Mouse (Mus musculus) liver, embryonic 16.5 days (tissue): ENCODE results near the gene Olfr1513. TPM values are rescaled to one million over a fixed set of nuclear protein-coding genes. Genes with fewer than 3 reads are reported as not detected.
"Not testable (repeated sequence)": the region's sequence is repeated elsewhere in the genome, so short reads cannot be mapped to it uniquely, and the experiment has no call there.

ENCODE experiments used
- ATAC-seq: fragments of 200-750 bp; cut with Nextera tagmentation; 2 replicates; pipeline ENCODE4 v1.8.0; 2017; ENCODE audit warnings: low read depth, mild to moderate bottlenecking, moderate number of reproducible peaks, moderate library complexity
- H3K27ac ChIP-seq: fragments of 300-500 bp; sonication (generic); 2 replicates; pipeline ENCODE4 v1.5.1; 2014; ENCODE audit warnings: mild to moderate bottlenecking, low read length
- H3K27me3 ChIP-seq: fragments of 300-500 bp; sonication (generic); 2 replicates; pipeline ENCODE4 v1.6.1; 2014; ENCODE audit warnings: low read depth, low read length, mixed read lengths; ENCODE audit not compliant: control insufficient read depth, insufficient read depth
- H3K36me3 ChIP-seq: fragments of 300-500 bp; sonication (generic); 2 replicates; pipeline ENCODE4 v1.6.1; 2014; ENCODE audit warnings: mild to moderate bottlenecking; ENCODE audit not compliant: control insufficient read depth, insufficient read depth
- H3K4me1 ChIP-seq: fragments of 300-500 bp; sonication (generic); 2 replicates; pipeline ENCODE4 v1.6.1; 2014; ENCODE audit warnings: low read depth, low read length, mixed read lengths; ENCODE audit not compliant: control insufficient read depth
- H3K4me2 ChIP-seq: fragments of 300-500 bp; sonication (generic); 2 replicates; pipeline ENCODE4 v1.6.1; 2014; ENCODE audit warnings: low read depth, low read length, mixed read lengths
- H3K4me3 ChIP-seq: fragments of 300-500 bp; sonication (generic); 2 replicates; pipeline ENCODE4 v1.5.1; 2014; ENCODE audit warnings: low read depth, mild to moderate bottlenecking, low read length
- H3K9ac ChIP-seq: fragments of 300-500 bp; sonication (generic); 2 replicates; pipeline ENCODE4 v1.6.1; 2014; ENCODE audit warnings: low read depth, low read length
- H3K9me3 ChIP-seq: fragments of 300-500 bp; sonication (generic); replicated peaks from 2 replicates; pipeline ENCODE4 v1.6.1; 2016; ENCODE audit warnings: low read length; ENCODE audit not compliant: control insufficient read depth
- WGBS: fragments of 180-500 bp; shearing (Covaris S2); extraction: QIAGEN DNeasy Blood & Tissue Kit; methylation state at CpG from one replicate; pipeline ENCODE4 v1.1.7; 2014; ENCODE audit not compliant: insufficient replicate concordance; 5-methylcytosine and 5-hydroxymethylcytosine counted together
- polyA plus RNA-seq: library from polyadenylated mRNA; unstranded; fragments of >200 nt; fragmentation: Nextera tagmentation; extraction: Ambion mirVana; gene quantifications from 2 replicates; pipeline ENCODE4 v1.2.1, GENCODE M21; 2015

The Olfr1513 gene
- polyA plus RNA-seq, result not detected in 2 replicates

- 41% methylated on average over 4 of the region's 4 CpGs for WGBS
- no peak within 1 kb of the TSS for H3K9ac ChIP-seq
- no peaks in the 10 kb centered on the region for H3K9me3 ChIP-seq
- no peak for ATAC-seq
- no peaks in the 10 kb centered on the region for H3K27me3 ChIP-seq
- no peak within 1 kb of the TSS for H3K4me2 ChIP-seq
- no peak within 1 kb of the TSS for H3K27ac ChIP-seq
- H3K36me3 ChIP-seq, result no peaks in the 10 kb centered on the region
- H3K4me3 ChIP-seq, result no peak within 1 kb of the TSS
- no peaks in the 10 kb centered on the region for H3K4me1 ChIP-seq
Observed at GRCm38 (mm10) chr14:52356308-52356707, at the start of gene Olfr1513. Gene Olfr1513, minus strand, starts transcription at chr14:52356408.

GRCm38 (mm10) chr14:52397279-52397678 is 41.1 kb upstream of the Olfr1513 start, which contains the start of gene Olfr1511:
Gene Olfr1511, minus strand, starts transcription at chr14:52397379.
- Histone ChIP-seq H3K27me3 (no peaks in the 10 kb centered on the region), H3K9me3 (no peaks in the 10 kb centered on the region), H3K4me2 (no peak within 1 kb of the TSS), H3K4me1 (no peaks in the 10 kb centered on the region), H3K27ac (no peak within 1 kb of the TSS), H3K36me3 (no peaks in the 10 kb centered on the region), H3K9ac (no peak within 1 kb of the TSS), H3K4me3 (no peak within 1 kb of the TSS)
- no peak for ATAC-seq
- 48% methylated on average over 4 of the region's 4 CpGs for WGBS

GRCm38 (mm10) chr14:52390084-52390848 is 34.1 kb upstream of the Olfr1513 start:
- not testable (repeated sequence) for H3K9me3 ChIP-seq, H3K36me3 ChIP-seq, H3K27me3 ChIP-seq, ATAC-seq, H3K9ac ChIP-seq, H3K27ac ChIP-seq, H3K4me3 ChIP-seq, H3K4me1 ChIP-seq, H3K4me2 ChIP-seq
- WGBS, result 54% methylated on average over 8 of the region's 9 CpGs

- Histone ChIP-seq H3K27ac (no peak within 1 kb of the TSS), H3K4me1 (no peaks in the 10 kb centered on the region), H3K4me3 (no peak within 1 kb of the TSS), H3K9ac (no peak within 1 kb of the TSS), H3K4me2 (no peak within 1 kb of the TSS), H3K9me3 (no peaks in the 10 kb centered on the region), H3K36me3 (no peaks in the 10 kb centered on the region), H3K27me3 (no peaks in the 10 kb centered on the region)
- no peak for ATAC-seq
- WGBS, result 57% methylated on average over 2 of the region's 2 CpGs
Observed at GRCm38 (mm10) chr14:52379068-52379467, 22.9 kb upstream of the Olfr1513 start, which contains the start of gene Olfr1512. Gene Olfr1512, minus strand, starts transcription at chr14:52379168.

GRCm38 (mm10) chr14:52368741-52369140 is 12.5 kb upstream of the Olfr1513 start:
- Histone ChIP-seq H3K9ac (no peak overlapping the region), H3K4me1 (no peaks in the 10 kb centered on the region), H3K27me3 (no peaks in the 10 kb centered on the region), H3K4me2 (no peak overlapping the region), H3K9me3 (no peaks in the 10 kb centered on the region), H3K4me3 (no peak overlapping the region), H3K27ac (no peak overlapping the region), H3K36me3 (no peaks in the 10 kb centered on the region)
- WGBS, result 63% methylated on average over 3 of the region's 3 CpGs
- ATAC-seq, result no peak

- Histone ChIP-seq H3K27me3 (peaks cover 6% of the 10 kb centered on the region), H3K4me1 (no peaks in the 10 kb centered on the region; the same call in none of the 2 replicates), H3K4me3 (no peak overlapping the region), H3K9me3 (no peaks in the 10 kb centered on the region), H3K9ac (no peak overlapping the region), H3K27ac (no peak overlapping the region), H3K36me3 (no peaks in the 10 kb centered on the region), H3K4me2 (no peak overlapping the region)
- WGBS, result 53% methylated on average over 6 of the region's 6 CpGs
- ATAC-seq, result no peak
Observed at GRCm38 (mm10) chr14:52339512-52339852, 16.7 kb downstream of the Olfr1513 start.

GRCm38 (mm10) chr14:52338751-52339511 is 17.3 kb downstream of the Olfr1513 start:
- ATAC-seq, result 0 out of 2 replicates have a peak, but pooled peaks have one; percentile 39

GRCm38 (mm10) chr14:52332171-52332570 is 24.0 kb downstream of the Olfr1513 start:
- Histone ChIP-seq H3K9ac (no peak overlapping the region), H3K27me3 (peaks cover 38% of the 10 kb centered on the region), H3K36me3 (no peaks in the 10 kb centered on the region), H3K27ac (no peak overlapping the region), H3K4me3 (no peak overlapping the region), H3K9me3 (no peaks in the 10 kb centered on the region), H3K4me1 (no peaks in the 10 kb centered on the region), H3K4me2 (no peak overlapping the region)
- WGBS, result 83% methylated on average over 3 of the region's 3 CpGs
- no peak for ATAC-seq

More at GRCm38 (mm10) chr14:52338751-52339511, 17.3 kb downstream of the Olfr1513 start:
- Histone ChIP-seq H3K4me1 (no peaks in the 10 kb centered on the region; the same call in none of the 2 replicates), H3K9ac (no peak overlapping the region), H3K27ac (no peak overlapping the region), H3K9me3 (no peaks in the 10 kb centered on the region), H3K4me3 (no peak overlapping the region), H3K36me3 (no peaks in the 10 kb centered on the region), H3K4me2 (no peak overlapping the region), H3K27me3 (peaks cover 6% of the 10 kb centered on the region)
- WGBS, result 26% methylated on average over 21 of the region's 21 CpGs
